Mouse (Mus musculus): ENCODE measurements at regions not wholly inside any gene's neighbourhood (a gene's known extent, or its start where the extent isn't known, plus 50 kb on each side); places are given as distances from the start of the nearest gene placed in this dataset.

DNA sequence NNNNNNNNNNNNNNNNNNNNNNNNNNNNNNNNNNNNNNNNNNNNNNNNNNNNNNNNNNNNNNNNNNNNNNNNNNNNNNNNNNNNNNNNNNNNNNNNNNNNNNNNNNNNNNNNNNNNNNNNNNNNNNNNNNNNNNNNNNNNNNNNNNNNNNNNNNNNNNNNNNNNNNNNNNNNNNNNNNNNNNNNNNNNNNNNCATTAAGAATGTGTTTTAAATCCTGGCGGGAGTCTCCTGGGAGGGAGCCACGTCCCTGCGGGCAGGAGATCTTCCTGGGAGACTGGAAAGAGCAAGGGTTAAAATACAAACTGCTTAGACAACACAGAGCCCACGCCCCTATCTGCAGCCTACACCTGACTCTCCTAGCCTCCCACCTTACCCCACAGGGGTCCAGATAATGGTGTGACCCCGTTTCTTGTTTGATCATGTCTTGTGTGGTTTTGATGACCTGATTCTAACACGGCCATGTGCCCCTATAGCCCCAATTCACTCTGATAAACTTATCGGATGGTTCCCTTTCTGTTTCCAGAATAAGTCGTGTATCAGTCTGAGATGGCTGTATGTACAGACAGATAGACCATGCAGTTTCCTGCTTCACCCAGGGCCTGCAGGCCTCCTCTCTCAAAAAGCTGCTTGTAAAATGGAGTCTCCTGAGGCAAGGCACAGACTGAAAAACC is 160.8 kb downstream of the Rpl14 start:
- no peak for TF ChIP-seq CTCF (conservative IDR thresholded peaks at IDR 0.05; ENCODE audit: low read length)
- TF ChIP-seq POU5F1 (IDR thresholded peaks at IDR 0.05; ENCODE audit: borderline replicate concordance, low read length): no peak
- no peak for TF ChIP-seq NANOG (IDR thresholded peaks at IDR 0.05; ENCODE audit: borderline replicate concordance, low read length)

All from E14TG2a.4 (cell line).